ENCODE assay signal across 8 mouse cellular contexts in genomic region chr11:98775348-98776051, GRCm38 (mm10). TPM values are rescaled to one million over a fixed set of nuclear protein-coding genes. Genes with fewer than 3 reads are reported as not detected.
DNase-seq lines count a peak whose midpoint lies in the region; ATAC-seq and TF ChIP-seq lines count a peak whose summit lies in the region.

No protein-coding gene starts in this region.

- ATAC-seq in hindbrain, postnatal 0 days: peak; percentile 90

- peak overlapping the region; percentile 99 for H3K4me3 ChIP-seq in cortical plate, adult 2 months (ENCODE audit: insufficient read depth, low read length)
- H3K4me3 ChIP-seq in gastrocnemius, adult 2 months: peak overlapping the region; percentile 87
- peak overlapping the region; percentile 42 for H3K4me3 ChIP-seq in hindbrain, postnatal 0 days (ENCODE audit: low read length)
- H3K4me3 ChIP-seq in megakaryocyte, embryonic 14.5 days (replicated peaks): peak overlapping the region; percentile 92

- peaks cover 3% of the 10 kb centered on the region; the same call in 1 of the 2 replicates for H3K4me1 ChIP-seq in cortical plate, adult 2 months (ENCODE audit: control insufficient read depth, insufficient read depth, low read length)
- H3K4me1 ChIP-seq in hindbrain, postnatal 0 days (ENCODE audit: insufficient read depth, low read length): peaks cover 30% of the 10 kb centered on the region
- peaks cover 91% of the 10 kb centered on the region for H3K4me1 ChIP-seq in megakaryocyte, embryonic 14.5 days

- H3K27me3 ChIP-seq in hindbrain, postnatal 0 days (ENCODE audit: insufficient read depth, low read length): no peaks in the 10 kb centered on the region
- no peaks in the 10 kb centered on the region for H3K27me3 ChIP-seq in megakaryocyte, embryonic 14.5 days (replicated peaks)

- TF ChIP-seq POLR2A in cortical plate, adult 2 months (IDR thresholded peaks at IDR 0.05; ENCODE audit: extremely low read depth, insufficient read depth, low read length): no peak

- peak; percentile 99 for DNase-seq in ZHBTc4 (ENCODE audit: low read depth, low spot score)
- DNase-seq in gastrocnemius, adult 2 months: peak; percentile 100
- DNase-seq in hindbrain, postnatal 0 days (ENCODE audit: low spot score): peak; percentile 98
- DNase-seq in left cerebral cortex, adult 9 months (ENCODE audit: low spot score in 2 of 2): peak; percentile 99 to 100
- DNase-seq in right cerebral cortex, adult 2 months (ENCODE audit: low spot score in 2 of 2): peak; percentile 100
- peak; percentile 98 for DNase-seq in urinary bladder, postnatal 25 days (ENCODE audit: low spot score)

- WGBS in hindbrain, postnatal 0 days: 6% methylated on average over 15 of the region's 15 CpGs

- H3K9me3 ChIP-seq in hindbrain, postnatal 0 days (ENCODE audit: low read length): no peaks in the 10 kb centered on the region
- H3K9me3 ChIP-seq in megakaryocyte, embryonic 14.5 days: no peaks in the 10 kb centered on the region

- H3K27ac ChIP-seq in cortical plate, adult 2 months (ENCODE audit: insufficient read depth, low read length): peak overlapping the region; percentile 81
- peak overlapping the region; percentile 100 for H3K27ac ChIP-seq in gastrocnemius, adult 2 months
- H3K27ac ChIP-seq in hindbrain, postnatal 0 days: peak overlapping the region; percentile 84

- TF ChIP-seq CTCF in cortical plate, adult 2 months (IDR thresholded peaks at IDR 0.05; ENCODE audit: extremely low read depth, insufficient read depth, low read length): no peak
- no peak for TF ChIP-seq CTCF in gastrocnemius, adult 2 months (IDR thresholded peaks at IDR 0.05)
- 0 out of 2 replicates have a peak, but pooled peaks have one; percentile 16 for TF ChIP-seq CTCF in hindbrain, postnatal 0 days (IDR thresholded peaks at IDR 0.05; ENCODE audit: low read depth)

- H3K4me2 ChIP-seq in hindbrain, postnatal 0 days (ENCODE audit: low read depth, low read length): peak overlapping the region; percentile 76

- peaks cover 9% of the 10 kb centered on the region; the same call in 1 of the 2 replicates for H3K36me3 ChIP-seq in hindbrain, postnatal 0 days (ENCODE audit: insufficient read depth, low read length)
- H3K36me3 ChIP-seq in megakaryocyte, embryonic 14.5 days (replicated peaks; ENCODE audit: low read length): peaks cover 19% of the 10 kb centered on the region

- intact Hi-C loops in gastrocnemius, adult 2 months (cut with DNase I): loop anchor here (1.0 kb wide), 1 partner anchor 8 kb away; no protein-coding TSS in a partner anchor

- H3K9ac ChIP-seq in hindbrain, postnatal 0 days (replicated peaks; ENCODE audit: low read length): no peak overlapping the region; the same call in 1 of the 2 replicates

RNA-seq across cellular contexts. Expression of gene Nr1d1, which starts 0.4 kb away (rescaled TPM):
- polyA plus RNA-seq in cortical plate, adult 2 months (2012; rRNA removed): 153 and 156 TPM in 2 replicates
- 100 to 1,000 TPM in 1 of 2 experiments, 10 to 100 TPM in 1; 56.3 to 152 TPM for total RNA-seq in gastrocnemius, adult 2 months (2021)
- total RNA-seq in hindbrain, postnatal 0 days (2014; rRNA removed): 7.5 and 8.6 TPM in 2 replicates
- polyA plus RNA-seq in hindbrain, postnatal 0 days (2015; fragmentation: Nextera tagmentation; extraction: Ambion mirVana): 10.2 and 13.5 TPM in 2 replicates
- 5.6 and 22.1 TPM in 2 replicates for polyA plus RNA-seq in megakaryocyte, embryonic 14.5 days (2012; ENCODE audit: insufficient read depth, low replicate concordance)

RNA-seq across cellular contexts. Expression of gene Msl1, which starts 19.8 kb away (rescaled TPM):
- 119 and 131 TPM in 2 replicates for polyA plus RNA-seq in cortical plate, adult 2 months (2012; rRNA removed)
- total RNA-seq in gastrocnemius, adult 2 months (2021): 10 to 100 TPM; 51.8 to 69.4 TPM
- 77.7 and 94.3 TPM in 2 replicates for total RNA-seq in hindbrain, postnatal 0 days (2014; rRNA removed)
- 25.0 and 25.4 TPM in 2 replicates for polyA plus RNA-seq in hindbrain, postnatal 0 days (2015; fragmentation: Nextera tagmentation; extraction: Ambion mirVana)
- polyA plus RNA-seq in megakaryocyte, embryonic 14.5 days (2012; ENCODE audit: insufficient read depth, low replicate concordance): 30.0 and 46.8 TPM in 2 replicates

RNA-seq across cellular contexts. Expression of gene Casc3, which starts 29.2 kb away (rescaled TPM):
- 44.9 and 47.4 TPM in 2 replicates for polyA plus RNA-seq in cortical plate, adult 2 months (2012; rRNA removed)
- 10 to 100 TPM; 17.4 to 21.9 TPM for total RNA-seq in gastrocnemius, adult 2 months (2021)
- 24.4 and 74.0 TPM in 2 replicates for total RNA-seq in hindbrain, postnatal 0 days (2014; rRNA removed)
- 35.4 and 35.7 TPM in 2 replicates for polyA plus RNA-seq in hindbrain, postnatal 0 days (2015; fragmentation: Nextera tagmentation; extraction: Ambion mirVana)
- polyA plus RNA-seq in megakaryocyte, embryonic 14.5 days (2012; ENCODE audit: insufficient read depth, low replicate concordance): 10.6 and 13.2 TPM in 2 replicates

RNA-seq across cellular contexts. Expression of gene Thra, which starts 35.1 kb away (rescaled TPM):
- polyA plus RNA-seq in cortical plate, adult 2 months (2012; rRNA removed): 721 and 771 TPM in 2 replicates
- total RNA-seq in gastrocnemius, adult 2 months (2021): 10 to 100 TPM; 78.8 to 96.8 TPM
- 725 and 812 TPM in 2 replicates for total RNA-seq in hindbrain, postnatal 0 days (2014; rRNA removed)
- 160 TPM in 2 replicates for polyA plus RNA-seq in hindbrain, postnatal 0 days (2015; fragmentation: Nextera tagmentation; extraction: Ambion mirVana)
- polyA plus RNA-seq in megakaryocyte, embryonic 14.5 days (2012; ENCODE audit: insufficient read depth, low replicate concordance): 37.6 and 38.9 TPM in 2 replicates

RNA-seq across cellular contexts. Expression of gene Med24, which starts 46.3 kb away (rescaled TPM):
- 127 and 144 TPM in 2 replicates for polyA plus RNA-seq in cortical plate, adult 2 months (2012; rRNA removed)
- 10 to 100 TPM; 52.0 to 58.4 TPM for total RNA-seq in gastrocnemius, adult 2 months (2021)
- total RNA-seq in hindbrain, postnatal 0 days (2014; rRNA removed): 63.2 and 88.6 TPM in 2 replicates
- 47.1 and 48.3 TPM in 2 replicates for polyA plus RNA-seq in hindbrain, postnatal 0 days (2015; fragmentation: Nextera tagmentation; extraction: Ambion mirVana)
- 40.2 and 55.7 TPM in 2 replicates for polyA plus RNA-seq in megakaryocyte, embryonic 14.5 days (2012; ENCODE audit: insufficient read depth, low replicate concordance)

Comparison
In these comparisons a context has a peak if more than half of its experiments do, and no peak if none do; other contexts are left out.
1. Peak in every context shown above with its lines: DNase-seq, ATAC-seq, H3K4me3 ChIP-seq and H3K27ac ChIP-seq.
2. H3K4me3 ChIP-seq: peak in every context shown above with its lines; median percentile 99 in cortical plate, adult 2 months; 92 in megakaryocyte, embryonic 14.5 days; 87 in gastrocnemius, adult 2 months; 42 in hindbrain, postnatal 0 days.